Mouse (Mus musculus) kidney, adult 18-20 months (tissue): ENCODE measurements around the gene Pmis2.

Experiments
- DNase-seq: peaks from one replicate; pipeline ENCODE4 v3.0.0; 2021

The Pmis2 gene

GRCm38 (mm10) chr7:30671480-30671879 is at the start of gene Pmis2:
Gene Pmis2 (minus strand): TSS chr7:30671605.
- no peak for DNase-seq

DNA sequence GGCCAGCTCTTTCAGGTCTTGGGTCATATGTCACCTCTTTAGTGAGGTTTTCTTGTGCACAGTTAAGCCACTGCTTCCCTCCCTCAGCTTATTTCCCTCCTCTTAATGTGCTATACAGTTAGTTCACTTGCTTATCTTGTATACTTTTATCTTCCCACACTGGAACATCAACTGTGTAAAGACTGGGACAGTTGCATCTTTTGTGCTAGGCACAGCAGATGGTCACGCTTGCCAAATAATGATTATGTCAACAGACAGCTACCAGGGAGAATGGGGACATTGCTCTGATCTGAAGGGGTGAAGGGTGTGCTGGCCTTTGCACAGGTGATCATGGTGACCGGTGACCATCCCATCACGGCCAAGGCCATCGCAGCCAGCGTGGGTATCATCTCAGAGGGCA is 48.3 kb upstream of the Pmis2 start:
- DNase-seq: no peak

- DNase-seq: no peak
Measured at GRCm38 (mm10) chr7:30717716-30718046, 46.3 kb upstream of the Pmis2 start.

GRCm38 (mm10) chr7:30717006-30717715 is 45.8 kb upstream of the Pmis2 start:
- peak; percentile 26 for DNase-seq

DNA sequence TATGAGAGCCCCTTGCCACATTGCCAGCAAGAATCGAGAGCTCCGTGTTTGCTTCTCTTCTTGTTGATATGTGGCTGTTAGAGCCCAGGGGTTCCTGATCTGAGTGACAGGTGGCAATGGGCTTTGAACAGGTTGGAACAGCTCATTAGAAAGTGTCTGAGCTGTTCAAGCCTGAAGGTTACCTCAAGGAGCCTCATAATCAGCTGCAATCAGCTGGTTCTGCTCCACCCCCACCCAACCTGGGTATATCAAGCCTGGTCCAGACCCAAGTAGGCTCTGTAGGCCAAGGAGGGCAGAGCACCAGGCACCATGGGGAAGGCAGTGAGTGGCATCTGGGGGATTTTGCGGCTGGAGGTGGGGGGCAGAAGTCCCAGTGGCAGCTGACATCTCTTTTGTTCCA is 40.5 kb upstream of the Pmis2 start, which contains the start of gene Atp4a:
Atp4a (plus strand) TSS at position 268 of the 400 bp plus-strand sequence.
- DNase-seq: no peak

DNA sequence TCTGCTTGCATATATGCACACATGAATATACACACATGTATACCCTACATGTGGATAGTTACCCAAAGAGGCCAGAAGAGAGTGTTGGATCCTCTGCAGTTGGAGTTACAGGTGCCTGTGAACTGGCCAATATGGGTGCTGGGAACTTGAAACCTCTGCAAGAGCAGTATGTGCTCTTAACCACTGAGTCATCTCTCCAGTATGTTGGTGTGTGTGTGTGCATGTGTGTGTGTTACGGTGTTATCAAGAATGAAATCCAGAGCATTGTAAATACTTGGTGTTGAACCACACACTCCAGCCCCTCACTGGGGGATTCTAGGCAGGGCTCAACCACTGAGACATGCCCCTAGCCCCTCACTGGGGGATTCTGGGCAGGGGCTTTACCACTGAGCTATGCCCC is 36.0 kb upstream of the Pmis2 start:
- no peak for DNase-seq

DNA sequence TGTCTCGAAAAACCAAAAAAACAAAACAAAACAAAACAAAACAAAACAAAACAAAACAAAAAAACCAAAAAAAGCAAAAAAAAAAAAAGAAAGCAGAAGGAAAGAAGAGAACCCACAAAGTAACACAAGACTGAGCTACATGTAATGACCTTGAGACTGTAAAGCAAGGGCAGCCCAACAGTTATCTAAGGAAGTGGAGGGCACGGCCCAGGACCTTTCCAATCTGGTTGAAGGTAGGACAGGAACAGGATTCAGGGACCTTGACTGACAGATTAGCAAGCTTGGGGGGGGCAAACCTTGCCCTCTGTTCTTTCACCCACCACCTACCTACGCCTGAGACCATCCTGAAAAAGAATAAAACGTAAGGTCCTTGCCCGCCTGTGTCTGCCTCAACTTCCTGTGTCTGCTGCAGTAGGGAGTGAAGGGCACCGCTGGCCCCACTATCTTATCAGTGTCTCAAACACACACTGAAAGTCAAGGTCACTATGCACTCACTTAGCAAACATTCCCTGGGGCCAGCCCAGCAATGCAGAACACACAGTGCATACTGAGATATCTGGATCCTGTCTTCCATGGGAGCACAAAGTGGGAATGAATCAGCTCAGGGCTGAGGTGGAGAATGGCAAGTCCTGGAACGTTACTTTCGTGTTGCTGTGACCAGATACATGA is 34.9 kb upstream of the Pmis2 start:
- DNase-seq: no peak

DNA sequence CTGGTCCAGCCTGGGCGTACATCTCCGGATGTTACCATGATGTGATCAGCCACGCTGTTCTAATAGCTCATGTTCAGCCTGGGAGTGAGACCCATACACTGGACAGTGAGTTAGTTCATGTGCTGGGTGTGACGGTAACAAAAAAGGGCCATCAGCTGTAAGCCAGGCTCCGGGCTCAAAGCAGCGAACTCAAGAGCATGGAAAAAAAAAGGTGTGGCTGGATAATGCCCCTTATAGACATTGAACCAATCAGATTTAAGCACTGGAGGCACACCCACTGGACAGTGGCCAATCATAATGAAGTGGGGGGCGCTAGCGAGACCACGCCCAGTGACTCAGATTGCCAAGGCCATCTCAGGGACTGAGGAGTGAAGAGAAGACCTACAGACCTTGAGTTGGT is 27.2 kb upstream of the Pmis2 start, which contains the start of gene 2200002J24Rik:
2200002J24Rik (plus strand) TSS at position 338 of the 400 bp plus-strand sequence.
- no peak for DNase-seq

GRCm38 (mm10) chr7:30698101-30698500 is 26.7 kb upstream of the Pmis2 start:
- no peak for DNase-seq

- DNase-seq: no peak
Measured at GRCm38 (mm10) chr7:30688325-30688724, 16.9 kb upstream of the Pmis2 start.

- DNase-seq: no peak
Measured at GRCm38 (mm10) chr7:30683425-30683824, 12.0 kb upstream of the Pmis2 start.

- DNase-seq: no peak
Measured at GRCm38 (mm10) chr7:30681897-30682296, 10.5 kb upstream of the Pmis2 start.

GRCm38 (mm10) chr7:30678263-30678975 is 7.0 kb upstream of the Pmis2 start:
- DNase-seq: no peak

DNA sequence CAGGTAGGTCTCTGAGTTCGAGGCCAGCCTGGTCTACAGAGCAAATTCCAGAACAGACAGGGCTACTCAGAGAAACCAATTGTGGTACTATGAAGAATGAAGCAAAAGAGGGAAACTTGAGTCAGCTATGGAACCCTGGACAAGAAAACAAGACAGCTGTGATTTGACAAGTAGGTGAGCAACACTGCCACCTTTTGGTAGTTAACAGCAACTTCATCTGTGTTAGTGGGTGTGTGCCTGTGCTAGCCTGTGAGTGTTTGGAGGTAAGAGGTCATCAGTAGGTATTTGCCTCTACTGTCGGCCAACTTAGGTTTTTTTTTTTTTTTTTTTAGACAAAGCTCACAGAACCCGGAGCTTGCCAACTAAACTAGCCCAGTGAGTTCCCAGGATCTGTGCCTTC is 2.2 kb downstream of the Pmis2 start:
- no peak for DNase-seq

DNA sequence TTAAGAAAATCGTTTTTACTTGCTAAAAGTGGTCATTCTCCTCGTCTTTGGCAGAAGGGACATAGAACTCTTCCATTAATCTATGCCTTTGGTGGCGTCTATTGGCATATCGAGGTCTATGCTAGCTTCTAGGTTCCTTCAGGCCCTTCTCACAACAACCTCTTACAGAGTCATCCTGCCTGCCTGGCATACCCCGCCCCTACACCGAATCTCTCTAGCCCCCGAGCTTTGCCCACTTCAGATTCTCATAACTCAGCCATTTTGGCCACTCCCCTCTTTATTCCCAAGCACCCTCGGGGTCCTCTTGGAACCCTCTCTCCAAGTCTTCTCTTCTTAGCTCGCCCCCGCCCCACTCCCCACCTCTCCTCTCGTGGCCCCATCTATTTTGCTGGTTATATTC is 6.1 kb downstream of the Pmis2 start:
- no peak for DNase-seq

GRCm38 (mm10) chr7:30664529-30665200 is 6.7 kb downstream of the Pmis2 start, which contains the start of gene Haus5:
Gene Haus5 (minus strand): TSS chr7:30664994.
- peak; percentile 92 for DNase-seq

DNA sequence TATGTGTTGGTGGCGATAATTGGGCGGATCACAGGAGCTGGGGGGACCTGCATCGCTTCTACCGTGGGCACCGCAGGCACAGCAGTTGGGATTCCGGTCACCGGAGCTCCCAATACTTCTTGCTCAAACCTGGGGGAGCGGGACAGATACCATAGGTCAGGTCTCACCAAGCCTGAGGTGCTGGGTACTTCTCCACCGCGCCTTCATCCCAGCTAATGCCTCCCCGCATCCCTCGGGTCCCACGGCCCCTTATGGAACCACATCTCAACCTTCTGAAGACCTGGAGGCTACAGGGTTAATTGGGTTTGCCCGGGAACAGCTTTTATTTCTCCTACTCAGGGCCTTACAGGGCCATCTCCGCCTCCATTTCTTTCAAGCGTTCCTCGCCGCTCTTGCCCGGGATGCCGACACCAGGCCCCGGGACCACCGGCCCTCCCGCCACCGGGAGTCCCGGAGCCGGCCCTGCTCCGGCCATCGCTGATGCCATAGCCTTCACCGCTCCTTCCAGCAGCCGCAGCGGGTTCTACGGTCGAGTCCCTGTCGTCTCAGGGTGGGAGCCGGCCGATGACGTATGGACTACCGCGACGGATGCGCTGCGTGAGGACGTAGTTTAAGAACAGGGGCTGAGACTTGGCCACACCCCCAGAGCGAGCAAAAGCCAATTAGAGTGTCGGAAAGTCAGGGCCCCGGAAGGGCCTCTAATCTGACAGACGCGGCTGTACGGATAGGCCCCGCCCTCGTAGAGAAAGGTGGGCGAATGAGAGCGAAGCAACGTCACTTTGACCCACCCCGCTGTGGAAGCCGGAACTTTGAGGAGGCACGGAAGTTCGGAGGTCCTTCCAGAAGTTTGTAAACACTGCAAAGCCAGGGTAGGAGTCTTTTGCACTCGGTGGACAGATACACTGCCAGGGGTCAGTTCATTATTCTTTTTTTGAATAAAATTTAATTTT is 21.5 kb downstream of the Pmis2 start, which contains the start of gene Rbm42:
Rbm42 (minus strand) TSS at position 727 of the 950 bp plus-strand sequence.
- peak; percentile 97 for DNase-seq

- DNase-seq: no peak
Measured at GRCm38 (mm10) chr7:30639083-30639482, 32.3 kb downstream of the Pmis2 start.

DNA sequence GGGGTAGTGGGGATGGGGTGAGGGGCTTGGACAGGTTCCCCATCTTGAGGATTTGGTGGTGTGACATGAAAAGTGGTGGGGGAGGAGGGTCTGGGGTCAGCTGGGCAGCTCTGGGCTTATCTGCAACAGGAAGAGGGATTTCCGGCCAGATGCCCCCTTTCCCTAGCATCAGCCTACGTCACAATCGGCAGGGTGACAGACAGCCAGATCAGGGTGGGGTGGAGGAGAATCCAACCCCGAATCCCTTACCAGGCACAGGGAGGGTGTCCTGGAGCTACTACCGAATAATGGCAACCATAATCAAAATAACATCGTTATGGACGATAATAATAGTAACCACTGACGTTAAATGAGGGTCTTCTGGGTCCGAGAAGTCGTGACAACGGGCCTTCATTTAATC is 35.0 kb downstream of the Pmis2 start:
- DNase-seq: no peak

GRCm38 (mm10) chr7:30635752-30636151 is 35.7 kb downstream of the Pmis2 start, which contains the start of gene Etv2:
Gene Etv2 (minus strand): TSS chr7:30635852.
- no peak for DNase-seq

DNA sequence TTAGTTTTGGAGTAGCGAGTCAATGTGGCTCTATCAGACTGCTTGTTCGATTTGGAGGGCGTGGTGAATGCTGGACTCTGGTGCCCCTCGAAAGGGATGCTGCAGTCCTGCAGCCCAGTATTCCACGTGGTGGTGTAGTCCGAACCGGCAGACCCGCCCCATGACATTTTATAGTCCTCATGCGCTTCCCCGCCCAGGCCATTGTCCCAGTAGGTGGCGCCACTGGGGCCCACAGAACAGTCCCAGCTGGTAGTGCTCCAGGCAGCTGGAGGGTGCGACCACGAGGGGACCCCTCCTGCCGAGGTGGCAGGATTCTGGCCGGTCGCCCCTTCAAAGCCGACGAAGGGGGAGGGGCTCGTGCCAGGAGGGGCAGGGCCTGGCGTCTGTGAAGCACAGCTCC is 36.8 kb downstream of the Pmis2 start:
- peak; percentile 40 for DNase-seq
